Mouse (Mus musculus) megakaryocyte-erythroid progenitor cell, adult 5 weeks (primary cell): ENCODE results near the gene Vmn1r49. TPM values are rescaled to one million over a fixed set of nuclear protein-coding genes. Genes with fewer than 3 reads are reported as not detected.

Experiments
- polyA plus RNA-seq: library from polyadenylated mRNA; stranded (reverse); fragments of >175 nt; gene quantifications from 2 replicates; pipeline ENCODE4 v1.2.3, GENCODE M21; 2012

Gene Vmn1r49
- polyA plus RNA-seq, result not detected in 2 replicates

DNA sequence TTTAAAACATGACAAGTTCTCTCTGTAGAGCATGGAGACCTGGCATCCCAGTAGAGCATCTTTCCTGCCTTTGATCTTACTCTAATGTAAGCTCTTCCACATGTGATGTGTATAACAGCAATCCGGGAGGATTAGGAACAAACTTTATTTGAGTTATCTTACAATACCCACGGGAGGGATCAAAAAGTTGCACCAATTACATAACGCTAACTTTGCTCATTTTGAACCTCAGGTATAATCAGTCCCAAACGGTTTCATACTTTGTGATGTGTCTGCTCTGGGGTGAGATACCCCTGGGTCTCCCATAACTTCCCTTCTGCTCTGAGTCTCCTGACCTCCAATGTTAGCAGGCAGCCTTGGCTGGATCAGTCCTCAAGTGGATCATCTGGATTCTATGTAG, at the start of gene Vmn1r49:
Vmn1r49 (minus strand) TSS at position 101 of the 400 bp plus-strand sequence.

DNA sequence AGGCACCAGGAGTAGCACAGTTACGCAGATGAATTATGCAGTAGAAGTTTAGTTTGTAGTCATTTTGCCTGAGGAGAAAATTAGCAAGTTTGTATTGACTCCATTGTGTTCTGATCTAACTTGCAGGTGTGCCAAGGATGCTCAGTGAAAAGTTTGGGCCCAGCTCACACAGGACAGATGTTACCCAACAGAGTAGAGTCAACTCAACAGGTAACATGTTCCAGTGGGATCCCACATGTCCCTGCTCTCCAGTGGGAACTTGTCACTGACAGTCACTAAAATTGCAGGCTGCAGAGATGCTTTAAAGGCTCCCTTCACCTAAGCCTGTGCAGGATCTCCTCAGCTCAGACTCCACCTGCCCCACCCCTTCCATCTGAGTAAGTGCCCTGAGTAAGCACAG, 44.0 kb upstream of the Vmn1r49 start, which contains the start of gene Vmn1r51:
Vmn1r51 (plus strand) TSS at position 301 of the 400 bp plus-strand sequence.

DNA sequence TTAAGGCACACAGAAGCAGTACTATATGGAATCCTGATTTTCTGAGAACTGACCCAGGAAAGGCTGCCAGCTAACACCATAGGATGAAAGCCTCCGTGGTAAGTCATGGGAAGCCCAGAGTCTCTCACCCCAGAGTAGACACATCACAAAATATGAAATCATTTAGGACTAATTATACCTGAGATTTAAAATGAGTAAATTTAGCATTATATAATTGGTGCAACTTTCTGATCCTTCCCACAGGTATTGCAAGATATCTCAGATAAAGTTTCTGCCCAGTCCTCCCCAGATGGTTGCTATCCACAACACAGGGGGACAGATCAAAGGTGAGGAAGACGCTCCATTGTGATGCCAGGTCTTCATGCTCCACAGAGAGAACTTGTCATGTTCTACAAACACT, 22.8 kb upstream of the Vmn1r49 start, which contains the start of gene Vmn1r50:
Vmn1r50 (plus strand) TSS at position 301 of the 400 bp plus-strand sequence.

DNA sequence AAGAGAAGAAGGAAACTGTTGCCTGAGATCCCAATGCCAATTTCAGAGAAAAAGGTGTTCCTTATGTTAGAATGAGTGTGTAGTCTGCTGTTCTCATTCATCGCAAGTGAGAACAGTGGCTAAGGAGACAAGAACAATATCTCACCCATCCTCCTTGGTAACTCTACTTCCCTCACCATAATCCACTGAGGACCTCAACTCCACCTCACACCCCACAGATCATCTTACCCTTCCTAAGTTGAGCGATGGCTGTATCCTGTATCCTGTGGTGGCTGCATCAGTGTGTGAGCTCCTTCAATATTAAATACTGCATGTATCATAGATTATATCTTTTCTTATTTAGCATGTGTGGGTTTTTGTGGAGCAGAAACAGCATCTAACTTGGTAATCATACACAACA, 41.6 kb downstream of the Vmn1r49 start, which contains the start of gene Vmn1r48:
Vmn1r48 (minus strand) TSS at position 101 of the 400 bp plus-strand sequence.

Other genes starting within 250 kb of the Vmn1r49 start
- gene Vmn1r42, start 202.1 kb downstream of the Vmn1r49 start, polyA plus RNA-seq, result not detected in 2 replicates
- not detected in 2 replicates for gene Vmn1r43, start 202.1 kb downstream of the Vmn1r49 start, polyA plus RNA-seq
- not detected in 2 replicates for gene Vmn1r44, start 194.8 kb downstream of the Vmn1r49 start, polyA plus RNA-seq
- gene Vmn1r45, start 137.9 kb downstream of the Vmn1r49 start, polyA plus RNA-seq, result not detected in 2 replicates
- gene Vmn1r46, start 109.2 kb downstream of the Vmn1r49 start, polyA plus RNA-seq, result not detected in 2 replicates
- not detected in 2 replicates for gene Vmn1r47, start 62.4 kb downstream of the Vmn1r49 start, polyA plus RNA-seq
- gene Vmn1r48, start 41.7 kb downstream of the Vmn1r49 start, polyA plus RNA-seq, result not detected in 2 replicates
- not detected in 2 replicates for gene Vmn1r50, start 22.9 kb upstream of the Vmn1r49 start, polyA plus RNA-seq
- gene Vmn1r51, start 44.1 kb upstream of the Vmn1r49 start, polyA plus RNA-seq, result not detected in 2 replicates
- gene Vmn1r52, start 96.3 kb upstream of the Vmn1r49 start, polyA plus RNA-seq, result not detected in 2 replicates
- not detected in 2 replicates for gene V1ra8, start 124.3 kb upstream of the Vmn1r49 start, polyA plus RNA-seq
- gene Vmn1r53, start 145.9 kb upstream of the Vmn1r49 start, polyA plus RNA-seq, result not detected in 2 replicates
- gene Vmn1r54, start 167.8 kb upstream of the Vmn1r49 start, polyA plus RNA-seq, result not detected in 2 replicates
- gene BC048671, start 222.7 kb upstream of the Vmn1r49 start, polyA plus RNA-seq, result not detected in 2 replicates
- gene Chst13, start 246.7 kb upstream of the Vmn1r49 start, polyA plus RNA-seq, result 6.7 and 12.0 TPM in 2 replicates